Mouse (Mus musculus): ENCODE measurements around the gene Gria2.

Gria2 gene

DNA sequence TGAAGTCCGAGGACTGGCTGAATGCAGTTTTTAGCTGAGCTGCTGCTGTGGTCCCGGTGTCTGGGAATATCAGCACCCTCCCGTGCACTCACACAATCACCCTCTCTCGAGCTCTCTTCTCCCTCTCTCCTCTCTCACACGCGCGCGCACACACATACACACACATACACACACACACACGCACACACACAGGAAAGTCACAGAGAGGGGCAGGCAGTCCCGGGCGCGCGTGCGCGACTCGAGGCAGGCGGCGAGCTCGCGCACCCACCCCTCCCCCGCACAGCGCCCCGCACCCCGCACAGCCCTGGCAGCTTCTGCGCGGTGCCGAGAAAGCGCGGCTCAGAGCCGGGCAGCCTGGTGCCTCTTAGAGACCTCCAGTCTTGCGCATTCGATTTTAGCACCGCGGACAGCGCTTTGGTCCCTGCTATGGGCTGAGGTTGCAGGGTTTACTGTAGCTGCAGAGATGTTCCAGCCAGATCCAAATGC is at the start of gene Gria2:
Gene Gria2, minus strand, starts transcription at position 240 of the 486 bp plus-strand sequence.
- DNase-seq (ENCODE audit: low spot score in 2 of 2): no peak

DNA sequence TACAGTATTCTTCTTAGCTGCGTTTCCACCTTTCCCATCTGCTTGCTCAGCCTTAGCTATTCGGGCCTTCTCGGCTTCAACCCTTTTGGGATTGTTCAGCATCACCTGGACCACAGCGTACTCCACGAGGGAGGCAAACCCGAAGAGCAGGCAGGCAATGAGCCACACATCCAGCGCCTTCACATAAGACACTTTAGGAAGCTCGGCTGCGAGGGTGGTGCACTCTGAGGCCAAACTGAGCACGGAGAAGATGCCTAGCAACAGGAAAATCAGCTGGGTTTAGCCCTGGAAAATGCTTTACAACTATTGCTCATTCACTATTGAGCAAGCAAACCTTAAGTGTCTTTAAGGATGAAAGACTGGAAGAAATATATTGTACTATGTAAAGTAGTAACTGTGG is 48.3 kb upstream of the Gria2 start:
- no peak for DNase-seq (ENCODE audit: low spot score in 2 of 2)

DNA sequence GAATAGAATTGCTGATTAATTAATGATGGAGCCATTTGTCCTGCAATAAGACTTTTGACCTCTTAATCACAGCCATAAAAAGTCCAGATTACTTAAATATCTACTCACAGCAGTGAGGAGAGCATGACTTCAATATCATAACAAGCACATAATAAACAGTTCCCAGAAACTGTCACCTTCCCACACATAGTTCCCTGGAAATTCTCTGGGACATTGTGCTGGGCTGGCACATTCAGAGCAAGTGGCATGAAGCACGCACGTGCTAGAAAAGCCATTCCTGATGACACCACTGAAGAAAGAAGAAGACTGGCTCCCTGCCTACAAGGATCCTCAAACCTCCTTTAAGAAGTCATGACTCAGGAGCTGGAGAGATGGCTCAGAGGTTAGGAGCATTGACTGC is 43.0 kb upstream of the Gria2 start:
- no peak for DNase-seq (ENCODE audit: low spot score in 2 of 2)

DNA sequence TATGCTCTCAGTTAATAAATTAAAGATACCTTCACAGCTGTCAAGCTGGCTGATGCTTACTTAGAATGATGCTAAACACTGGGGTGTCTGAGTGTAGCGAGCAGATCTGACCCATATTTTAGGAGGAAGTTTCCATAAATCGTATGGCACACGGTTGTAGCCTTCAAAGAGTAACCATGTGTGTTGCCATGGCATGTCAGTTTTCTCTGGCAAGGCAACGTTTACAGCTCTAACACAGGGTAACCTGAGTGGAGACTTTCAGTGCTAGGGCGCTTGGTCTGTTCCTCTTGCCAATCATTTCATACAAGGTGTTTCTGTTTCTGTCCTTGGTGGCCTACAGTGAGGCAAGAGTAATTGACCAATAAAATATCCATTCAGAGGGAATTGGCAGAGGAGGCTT is 37.2 kb upstream of the Gria2 start:
- DNase-seq (ENCODE audit: low spot score in 2 of 2): no peak

DNA sequence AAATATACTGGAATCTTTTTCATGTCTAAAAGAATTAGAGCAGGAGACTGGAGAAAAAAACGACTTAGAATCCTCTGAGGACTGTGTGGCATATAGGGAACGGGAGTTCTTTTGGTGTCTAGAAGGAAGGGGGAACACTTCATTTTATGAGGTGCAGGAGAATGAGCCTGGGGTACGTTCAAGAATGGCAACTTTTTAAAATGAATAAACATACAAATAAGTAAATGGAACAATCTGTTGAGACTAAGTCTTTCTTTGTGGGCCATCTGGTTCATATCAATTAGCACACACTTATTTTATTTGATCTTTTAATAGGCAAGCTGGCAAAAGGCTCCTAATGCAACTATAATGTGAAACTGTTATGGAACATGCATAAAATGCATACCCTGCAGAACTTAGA is 34.9 kb upstream of the Gria2 start:
- no peak for DNase-seq (ENCODE audit: low spot score in 2 of 2)

DNA sequence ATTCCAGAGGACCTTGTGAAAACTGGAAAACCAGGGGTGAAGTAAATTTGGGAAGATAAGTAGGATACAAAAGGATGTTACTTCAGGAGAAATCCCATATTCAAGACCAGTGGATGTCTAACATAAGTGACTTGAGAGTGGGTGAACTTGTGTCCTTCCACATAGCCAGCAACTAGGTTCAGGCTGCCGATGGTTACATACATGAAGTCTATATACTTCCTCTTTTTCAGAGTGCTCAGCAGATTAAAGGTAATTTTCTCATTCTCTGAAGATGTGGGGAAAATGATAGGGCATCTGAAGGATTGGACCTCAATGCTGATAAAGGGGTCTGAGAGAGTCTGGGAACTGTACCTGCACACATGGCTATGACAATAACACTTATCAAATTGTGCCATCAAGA is 21.3 kb upstream of the Gria2 start:
- no peak for DNase-seq (ENCODE audit: low spot score in 2 of 2)

DNA sequence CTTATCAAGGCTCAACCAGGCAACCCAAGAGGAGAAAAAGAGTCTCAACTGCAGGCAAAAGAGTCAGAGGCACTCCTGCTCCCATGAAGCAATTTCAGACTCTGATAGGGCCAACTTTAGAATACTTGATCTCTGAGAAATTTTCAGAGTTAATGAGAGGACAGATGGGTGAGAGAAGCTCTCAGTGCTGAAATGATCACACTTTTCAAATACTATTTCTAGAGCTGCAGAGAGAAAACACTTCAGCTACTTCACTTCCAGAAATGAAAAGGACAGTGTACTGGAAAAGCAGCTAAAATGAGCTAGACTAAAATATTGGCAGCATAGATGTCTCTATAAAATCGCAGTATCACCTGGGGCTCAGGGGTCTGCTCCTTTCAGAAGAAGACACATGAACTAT is 16.0 kb upstream of the Gria2 start:
- no peak for DNase-seq (ENCODE audit: low spot score in 2 of 2)

DNA sequence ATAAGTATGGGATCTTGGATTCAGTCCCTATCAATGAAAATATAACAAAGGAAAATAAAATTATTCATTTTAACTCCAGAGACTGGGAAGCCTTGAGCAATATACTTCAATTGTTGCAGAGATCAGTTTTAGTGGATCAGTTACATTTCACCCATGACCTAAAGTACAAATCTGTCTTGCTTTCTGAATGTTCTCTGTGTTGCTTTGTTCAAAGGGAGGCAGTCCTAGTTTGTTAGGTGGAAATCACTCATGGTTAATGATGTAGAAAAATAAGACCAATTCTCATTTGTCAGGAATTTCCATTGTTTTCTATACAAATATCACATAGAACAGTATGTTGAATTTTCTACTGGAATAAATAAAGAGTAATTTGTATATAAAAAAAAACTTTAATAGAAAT is 11.1 kb upstream of the Gria2 start:
- no peak for DNase-seq (ENCODE audit: low spot score in 2 of 2)

DNA sequence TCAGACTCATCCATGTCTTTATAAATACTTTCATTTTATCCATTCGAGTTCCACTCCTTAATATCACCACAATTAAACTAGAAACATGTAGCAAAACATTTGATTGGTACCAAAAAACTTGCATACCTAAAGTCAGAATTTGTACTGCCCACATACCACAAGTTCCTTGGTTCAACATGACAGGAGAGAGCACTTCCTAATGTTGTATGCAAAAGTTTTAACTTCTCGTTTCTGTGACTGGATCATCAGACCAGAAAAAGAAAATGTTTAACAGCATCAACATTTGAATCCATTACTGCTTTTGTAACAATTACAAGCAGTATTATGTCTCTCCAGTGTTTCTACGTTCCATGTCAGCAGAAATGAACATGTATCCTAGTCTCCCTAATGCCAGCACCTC is 9.6 kb upstream of the Gria2 start:
- no peak for DNase-seq (ENCODE audit: low spot score in 2 of 2)

DNA sequence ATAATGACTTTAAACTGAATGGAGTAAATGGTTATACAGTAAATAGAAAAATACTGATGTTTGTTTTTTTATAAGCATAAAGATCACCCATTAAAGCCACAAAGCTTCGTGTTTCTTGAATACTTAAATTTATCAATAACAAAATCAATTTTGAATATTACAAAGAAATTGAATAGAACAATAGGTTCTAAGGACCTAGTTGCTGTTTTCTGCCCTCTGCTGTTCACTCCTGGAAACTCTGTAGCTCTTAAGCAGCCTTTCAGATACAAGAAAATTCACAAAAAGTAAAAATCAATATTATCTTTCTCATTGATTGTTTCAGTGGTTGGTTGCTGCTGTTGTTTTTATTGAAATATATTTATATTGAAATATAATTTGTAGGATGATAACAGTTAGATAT is 2.7 kb upstream of the Gria2 start:
- DNase-seq (ENCODE audit: low spot score in 2 of 2): no peak

DNA sequence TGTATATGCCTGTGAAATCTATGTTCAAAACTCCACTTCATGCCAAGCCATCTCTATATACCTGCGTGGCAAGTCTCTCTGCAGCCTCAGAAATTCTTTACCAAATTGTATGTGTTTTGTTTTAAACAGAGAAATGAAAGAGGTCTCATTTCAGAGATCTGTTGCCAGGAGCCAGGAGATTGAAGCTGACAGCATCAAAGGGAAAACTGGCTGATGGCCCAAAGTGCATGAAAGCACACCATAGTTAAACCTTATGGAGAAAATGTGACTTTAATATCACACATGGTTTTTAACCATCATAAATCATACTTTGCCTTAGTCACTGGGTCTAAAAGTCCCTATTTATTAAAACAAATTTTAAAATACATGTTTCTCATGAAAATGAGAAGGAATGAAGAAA is 1.2 kb upstream of the Gria2 start:
- DNase-seq (ENCODE audit: low spot score in 2 of 2): no peak

DNA sequence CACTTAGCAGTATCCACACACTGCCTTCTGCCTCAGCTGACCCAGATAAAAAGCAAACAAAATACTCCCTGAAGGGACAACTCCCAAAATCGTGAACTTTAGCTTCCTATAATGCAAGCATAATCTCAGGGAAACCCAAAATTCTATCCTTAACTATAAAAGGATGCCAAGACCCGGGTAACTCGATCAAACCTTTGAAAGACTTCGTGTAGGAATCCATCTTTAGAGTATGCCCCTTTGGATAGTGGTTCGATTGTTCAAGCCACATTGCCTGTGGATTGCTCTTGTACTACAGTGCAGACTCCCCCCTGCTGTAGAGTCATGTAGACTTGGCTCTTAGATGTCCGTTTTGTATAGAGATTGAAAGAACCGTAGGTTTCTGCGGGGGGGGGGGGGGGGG is 576 bp upstream of the Gria2 start:
- no peak for DNase-seq (ENCODE audit: low spot score in 2 of 2)

DNA sequence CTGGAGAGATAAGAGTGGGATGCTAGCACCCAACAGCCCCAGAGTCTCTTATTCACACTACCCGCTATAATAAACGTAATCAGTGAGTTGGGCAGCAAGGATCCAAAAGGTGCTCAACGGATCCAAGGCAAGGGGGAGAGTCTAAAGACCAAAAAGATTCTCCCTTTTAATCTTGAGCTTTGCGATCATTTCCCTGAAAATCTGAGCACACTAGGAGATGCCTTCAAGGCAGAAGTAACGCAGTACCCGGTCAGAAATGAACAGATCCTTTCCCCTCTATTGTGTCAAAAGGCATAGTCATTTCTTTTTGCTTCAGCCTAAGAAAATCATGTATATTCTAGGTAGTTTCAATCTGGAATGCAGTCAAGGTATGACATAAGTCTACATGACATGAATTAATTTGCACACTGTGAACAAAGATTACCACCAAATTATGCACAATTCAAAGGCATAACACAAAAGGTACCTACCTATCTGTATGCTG is 766 bp downstream of the Gria2 start:
- DNase-seq (ENCODE audit: low spot score in 2 of 2): no peak

DNA sequence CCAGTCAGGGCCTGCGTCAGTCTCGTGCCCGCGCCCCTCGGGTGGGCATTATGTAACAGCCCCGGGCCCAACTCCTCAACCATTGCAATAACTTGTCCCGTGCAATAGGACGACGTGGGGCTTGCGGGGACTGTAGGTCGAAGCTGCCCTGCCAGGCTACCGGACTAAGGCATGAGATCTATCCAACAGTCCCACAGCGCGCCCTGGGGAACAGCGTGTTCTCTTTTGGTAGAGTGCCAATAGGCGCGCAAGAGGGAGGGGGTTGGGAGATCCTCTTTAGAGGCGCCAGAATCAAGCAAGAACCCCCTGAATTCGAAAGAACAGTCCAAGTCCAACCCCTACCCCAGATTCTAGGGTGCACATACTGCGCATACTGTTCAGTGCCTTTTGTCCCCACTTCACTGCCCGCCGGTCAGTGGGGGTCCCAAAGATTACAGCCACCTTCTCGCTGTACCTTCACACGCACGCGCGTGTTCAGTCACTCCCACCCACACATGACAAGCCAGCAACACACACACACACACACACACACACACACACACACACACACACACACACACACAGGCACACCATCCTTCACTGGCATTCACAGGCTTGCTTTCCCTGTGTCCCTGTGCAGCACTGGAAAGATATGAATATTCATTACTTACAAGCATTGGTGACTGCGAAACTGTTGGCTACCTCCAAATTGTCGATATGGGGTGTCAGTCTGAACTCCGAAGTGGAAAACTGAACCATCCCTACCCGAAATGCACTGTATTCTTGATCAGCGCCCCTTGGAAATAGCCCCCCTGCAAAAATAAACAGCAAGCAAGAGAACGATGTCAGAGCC is 1.4 kb downstream of the Gria2 start:
- no peak for DNase-seq (ENCODE audit: low spot score in 2 of 2)

DNA sequence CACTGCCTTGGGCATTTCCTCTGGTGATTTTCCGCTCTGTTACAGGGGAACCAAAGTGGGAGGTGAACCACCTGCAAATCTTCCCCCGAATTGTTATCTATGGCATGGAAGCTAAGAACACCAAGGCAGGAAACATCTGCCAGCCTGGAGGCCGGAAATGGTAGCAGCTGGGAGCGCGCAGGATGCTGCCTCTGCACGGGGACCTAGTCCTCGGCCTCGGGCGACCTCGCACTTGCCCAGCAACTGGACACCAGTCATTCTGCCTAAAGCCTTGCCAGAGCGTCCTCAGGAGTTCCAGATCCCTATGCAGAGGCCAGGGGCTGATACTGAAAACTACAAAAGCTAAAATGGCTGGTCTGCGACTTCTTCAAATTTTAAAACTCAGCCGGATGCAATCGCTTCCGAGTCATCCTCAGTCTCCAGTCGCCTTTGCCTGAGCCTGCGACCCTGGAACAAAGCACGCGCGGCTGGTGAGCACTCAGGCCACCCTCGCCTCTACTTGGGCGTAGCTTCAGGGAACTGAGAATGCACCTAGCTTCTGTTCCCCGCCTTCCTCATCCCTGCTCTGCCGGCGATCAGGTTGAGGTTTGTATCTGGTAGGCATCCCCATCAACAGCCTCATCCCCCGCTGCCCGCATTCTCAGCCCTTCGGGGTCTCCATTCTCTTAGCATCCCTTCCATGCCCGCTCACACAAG is 2.2 kb downstream of the Gria2 start:
- DNase-seq (ENCODE audit: low spot score in 2 of 2): no peak

DNA sequence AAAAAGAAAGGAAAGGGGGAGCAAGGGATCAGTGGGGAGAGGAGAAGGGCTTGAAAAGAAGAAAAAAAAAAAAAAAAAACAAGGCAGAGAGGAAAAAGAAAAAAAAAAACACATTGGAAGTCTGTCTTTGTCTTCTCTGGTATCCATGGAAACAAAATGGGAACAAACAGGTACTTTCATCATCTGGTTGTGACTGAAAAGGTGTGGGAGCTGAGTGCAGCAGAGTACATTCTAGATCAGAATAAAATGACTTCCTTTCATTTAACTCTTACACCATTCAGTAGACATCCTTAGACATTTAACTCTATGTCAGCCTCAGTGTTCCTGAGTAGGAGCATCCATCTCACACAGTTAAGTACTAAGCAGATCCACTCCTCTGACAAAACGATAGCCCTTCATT is 4.7 kb downstream of the Gria2 start:
- no peak for DNase-seq (ENCODE audit: low spot score in 2 of 2)

DNA sequence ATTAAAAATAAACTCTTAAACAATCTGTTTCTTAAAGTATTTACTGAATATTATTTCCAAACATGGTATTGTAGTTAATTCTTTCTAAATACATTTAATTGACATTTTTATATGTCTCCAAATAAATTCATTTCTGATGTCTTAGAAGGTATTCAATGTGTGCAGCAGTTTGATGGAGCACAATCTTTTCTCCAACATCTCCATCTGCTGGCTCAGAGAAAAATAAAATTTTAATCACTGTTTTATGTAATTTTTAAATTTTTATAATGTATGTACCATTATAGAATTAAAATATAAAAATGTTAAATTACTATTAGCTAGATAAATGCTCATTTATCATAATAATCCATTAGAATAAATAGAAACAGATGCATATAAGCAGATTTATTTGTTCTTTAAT is 5.9 kb downstream of the Gria2 start:
- no peak for DNase-seq (ENCODE audit: low spot score in 2 of 2)

DNA sequence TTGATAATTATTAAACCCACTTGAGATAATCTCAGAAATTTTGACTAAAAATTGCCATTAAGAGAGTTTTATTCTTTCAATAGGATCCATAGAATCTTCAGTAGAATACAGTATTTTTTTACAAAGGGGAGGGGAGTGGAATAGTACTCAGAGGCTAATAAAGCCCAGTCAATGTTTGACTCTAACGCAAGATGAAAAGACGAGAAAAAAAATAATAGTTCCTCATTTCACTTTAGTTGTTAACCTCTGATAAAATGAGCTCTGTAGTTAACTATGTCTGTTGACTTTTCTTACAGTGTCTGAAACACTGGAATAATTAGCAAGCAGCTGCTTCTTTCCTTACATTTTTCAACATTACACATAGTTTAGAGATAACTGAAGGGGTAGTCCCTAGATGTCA is 7.4 kb downstream of the Gria2 start:
- no peak for DNase-seq (ENCODE audit: low spot score in 2 of 2)

DNA sequence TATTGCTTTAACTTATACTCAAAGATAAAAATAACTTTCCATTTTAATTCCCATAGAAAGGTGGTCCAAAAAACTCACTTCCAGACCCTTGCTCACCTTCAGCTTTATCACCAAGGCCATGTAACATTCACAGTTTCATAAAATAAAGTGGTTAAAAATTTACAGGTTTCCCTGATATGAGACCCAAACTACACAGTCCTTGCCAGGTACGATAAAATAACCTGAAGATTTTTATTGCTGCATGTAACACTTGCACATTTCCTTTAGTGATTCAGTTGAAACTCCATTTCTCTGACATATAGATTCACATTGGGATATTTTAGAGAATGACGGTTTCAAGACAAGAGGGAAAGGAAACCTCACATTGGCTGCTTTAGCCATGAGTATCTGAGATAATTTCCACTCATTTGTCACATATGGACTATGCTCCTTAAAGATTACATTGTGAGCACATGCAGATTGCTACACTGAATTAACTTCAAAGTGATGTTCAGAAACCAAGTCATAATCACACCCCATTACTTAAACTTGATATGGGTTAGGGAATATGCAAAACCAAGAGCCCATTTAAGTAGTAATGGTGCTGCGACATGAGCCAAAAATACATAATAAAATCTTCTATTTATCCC is 15.4 kb downstream of the Gria2 start:
- DNase-seq (ENCODE audit: low spot score in 2 of 2): no peak

DNA sequence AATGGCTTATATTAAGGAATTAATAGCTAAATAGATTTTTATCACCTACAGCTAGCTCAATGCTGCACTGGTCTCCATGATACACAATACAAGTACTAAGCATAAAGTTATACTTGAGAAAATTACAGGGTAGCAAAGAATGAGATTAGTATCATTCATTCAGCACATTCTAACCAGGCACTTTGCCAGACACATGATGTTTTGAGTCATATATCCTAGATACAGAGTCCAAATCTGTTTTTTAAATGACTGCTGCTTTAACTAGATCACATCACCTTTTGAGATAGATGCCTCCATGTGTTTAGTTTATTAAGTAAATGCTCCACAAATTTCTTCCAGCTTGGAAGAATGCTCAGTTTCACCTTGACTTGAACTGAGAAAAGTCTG is 21.5 kb downstream of the Gria2 start:
- DNase-seq (ENCODE audit: low spot score in 2 of 2): no peak

DNA sequence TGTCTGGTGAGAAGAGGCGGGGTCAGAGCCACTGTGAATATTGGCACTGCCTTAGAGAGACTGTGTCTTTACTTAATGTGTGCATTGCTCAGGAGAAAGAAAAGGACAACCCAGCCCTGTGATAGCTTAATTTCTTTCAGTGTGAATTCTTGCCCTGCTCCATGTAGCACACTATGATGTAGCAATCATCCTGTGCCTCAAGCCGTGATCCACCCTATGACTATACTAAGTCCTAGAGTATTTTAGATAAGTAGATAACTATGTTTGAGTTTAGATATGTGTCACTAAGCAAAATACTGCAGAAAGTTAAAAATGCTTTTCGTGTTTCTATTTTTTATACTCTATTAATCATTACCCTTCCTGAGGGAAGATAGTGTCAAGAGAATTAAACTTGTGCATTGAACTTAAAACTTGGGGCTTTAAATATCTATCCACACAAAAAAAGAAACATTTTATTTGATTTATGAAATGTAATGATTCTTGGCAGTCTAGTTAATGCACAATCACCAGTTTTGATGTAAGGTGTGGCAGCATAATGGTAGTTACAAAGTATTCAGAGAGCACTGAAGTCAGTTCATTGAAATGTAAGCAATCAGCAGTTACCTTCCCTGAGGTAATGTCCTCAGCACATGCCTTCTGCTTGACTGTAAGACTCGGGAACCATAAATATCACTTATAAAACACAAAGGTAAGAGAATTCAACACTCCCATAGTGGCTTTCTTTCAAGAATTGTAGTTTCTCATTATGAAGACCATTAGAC is 22.1 kb downstream of the Gria2 start:
- DNase-seq (ENCODE audit: low spot score in 2 of 2): no peak

DNA sequence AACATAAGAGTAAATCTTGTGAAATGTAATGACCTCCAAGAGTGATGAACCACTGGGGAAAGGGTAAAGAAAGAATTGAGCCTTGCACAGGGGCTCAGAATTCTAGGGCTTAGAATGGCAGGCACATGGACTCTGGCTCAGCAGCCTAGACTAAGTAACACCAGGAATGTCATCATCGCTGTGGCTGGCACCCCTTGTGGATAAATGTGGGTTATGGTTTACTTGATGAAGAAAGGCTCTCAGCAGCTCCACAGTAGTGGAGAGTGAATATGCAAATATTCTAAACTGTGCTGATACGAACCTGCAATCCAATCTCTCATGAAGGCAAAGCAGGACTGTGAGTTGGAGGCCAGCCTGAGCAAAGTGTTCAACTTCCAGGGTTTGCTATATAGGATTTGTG is 26.0 kb downstream of the Gria2 start:
- DNase-seq (ENCODE audit: low spot score in 2 of 2): no peak

Data from natural killer cell, adult 2 months (primary cell).